Mouse (Mus musculus): ENCODE measurements around the gene Unc5c.

- TF ChIP-seq CTCF (IDR thresholded peaks at IDR 0.05; ENCODE audit: extremely low read depth, insufficient read depth, low read length): peak; percentile 42
- TF ChIP-seq POLR2A (IDR thresholded peaks at IDR 0.05; ENCODE audit: extremely low read depth, insufficient read depth, low read length): no peak
Measured at GRCm38 (mm10) chr3:141457475-141457874, 7.5 kb upstream of the Unc5c start.

Measured in cortical plate, adult 2 months (tissue).